ENCODE assay signal across 7 mouse cellular contexts in the genomic region with DNA sequence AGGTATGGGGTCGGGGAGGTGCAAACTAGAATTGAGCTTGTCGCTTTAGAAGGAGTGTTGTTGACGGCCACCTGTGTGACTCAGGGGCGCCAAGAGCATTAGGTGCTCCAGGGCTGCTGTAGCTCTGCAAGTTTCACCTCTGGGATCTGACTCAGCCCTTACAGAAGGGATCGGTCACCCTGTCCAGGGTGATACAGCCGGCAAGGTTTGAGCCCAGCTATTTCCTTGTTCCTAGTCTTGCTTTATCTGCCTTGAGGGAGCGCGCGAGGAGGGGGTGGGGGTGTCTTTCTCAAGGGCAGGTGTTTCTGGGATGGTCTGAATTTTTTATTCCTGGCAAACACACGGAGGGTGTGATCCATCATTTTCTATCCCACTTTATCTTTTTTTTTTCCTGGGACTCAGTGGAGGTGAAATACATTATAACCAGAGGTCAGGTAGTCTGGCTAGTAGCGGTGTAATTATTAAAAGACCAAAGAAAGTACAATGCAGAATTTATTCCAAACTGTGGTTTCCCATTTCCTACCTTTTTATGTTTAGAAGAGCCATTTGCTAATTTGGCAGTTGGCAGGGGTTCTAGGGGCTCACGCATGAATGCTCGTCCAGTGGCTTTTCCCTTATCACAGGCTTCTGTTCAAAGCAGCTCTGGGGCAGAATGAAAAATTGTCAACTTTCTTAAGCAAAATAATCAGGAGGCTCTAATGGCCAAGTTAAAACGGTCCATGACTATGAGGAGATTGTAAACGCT. TPM values are rescaled to one million over a fixed set of nuclear protein-coding genes. Genes with fewer than 3 reads are reported as not detected.
DNase-seq lines count a peak whose midpoint lies in the region; ATAC-seq and TF ChIP-seq lines count a peak whose summit lies in the region.

No protein-coding gene starts in this region.

- H3K27me3 ChIP-seq in thymus, adult 2 months (ENCODE audit: control insufficient read depth, insufficient read depth, low read length), result peaks cover 2% of the 10 kb centered on the region; the same call in 1 of the 2 replicates
- H3K27me3 ChIP-seq in forebrain, embryonic 14.5 days (replicated peaks; ENCODE audit: control insufficient read depth, insufficient read depth, low read length), result peaks cover 16% of the 10 kb centered on the region
- H3K27me3 ChIP-seq in kidney, postnatal 0 days (ENCODE audit: insufficient read depth, low read length), result no peaks in the 10 kb centered on the region
- H3K27me3 ChIP-seq in midbrain, embryonic 13.5 days, result peaks cover 51% of the 10 kb centered on the region

- 31% methylated on average over 15 of the region's 15 CpGs for WGBS in thymus, adult 2 months
- WGBS in forebrain, embryonic 14.5 days, result 3% methylated on average over 15 of the region's 15 CpGs
- 6% methylated on average over 15 of the region's 15 CpGs for WGBS in kidney, postnatal 0 days
- WGBS in midbrain, embryonic 13.5 days, result 9% methylated on average over 15 of the region's 15 CpGs

- no peak for DNase-seq in thymus, adult 2 months
- no peak for DNase-seq in thymus, postnatal 25 days
- peak; percentile 53 for DNase-seq in forebrain, embryonic 14.5 days (ENCODE audit: low spot score)
- peak; percentile 40 for DNase-seq in kidney, postnatal 0 days (ENCODE audit: low spot score)
- no peak for DNase-seq in left cerebral cortex, postnatal 36 days (ENCODE audit: low spot score in 2 of 2)
- DNase-seq in thymus, postnatal 4 days, result no peak

- no peak for TF ChIP-seq CTCF in thymus, adult 2 months (IDR thresholded peaks at IDR 0.05; ENCODE audit: borderline replicate concordance, control insufficient read depth, extremely low read depth, insufficient read depth, low read length, poor library complexity)
- TF ChIP-seq CTCF in kidney, postnatal 0 days (IDR thresholded peaks at IDR 0.05; ENCODE audit: low read depth), result no peak

- no peak overlapping the region for H3K27ac ChIP-seq in thymus, adult 2 months (ENCODE audit: control insufficient read depth, insufficient read depth, low read length)
- no peak overlapping the region for H3K27ac ChIP-seq in forebrain, embryonic 14.5 days (ENCODE audit: low read depth, low read length)
- H3K27ac ChIP-seq in kidney, postnatal 0 days, result peak overlapping the region; percentile 92
- H3K27ac ChIP-seq in midbrain, embryonic 13.5 days, result no peak overlapping the region

- intact Hi-C loops in left cerebral cortex, postnatal 36 days (cut with DNase I), result loop anchor here (5.0 kb wide), 1 partner anchor 123 kb away; no protein-coding TSS in a partner anchor

- TF ChIP-seq POLR2A in thymus, adult 2 months (IDR thresholded peaks at IDR 0.05; ENCODE audit: control insufficient read depth, extremely low read depth, insufficient read depth, low read length, poor library complexity), result no peak

- H3K36me3 ChIP-seq in thymus, adult 2 months (ENCODE audit: control insufficient read depth, insufficient read depth, low read length), result no peaks in the 10 kb centered on the region
- H3K36me3 ChIP-seq in forebrain, embryonic 14.5 days (ENCODE audit: control insufficient read depth, insufficient read depth, low read length), result no peaks in the 10 kb centered on the region
- H3K36me3 ChIP-seq in kidney, postnatal 0 days (ENCODE audit: insufficient read depth, low read length), result no peaks in the 10 kb centered on the region
- H3K36me3 ChIP-seq in midbrain, embryonic 13.5 days, result no peaks in the 10 kb centered on the region

- peak; percentile 32 for ATAC-seq in forebrain, embryonic 14.5 days
- peak; percentile 81 for ATAC-seq in kidney, postnatal 0 days (replicated peaks; ENCODE audit: low FRiP score, low read depth)
- ATAC-seq in midbrain, embryonic 13.5 days, result peak; percentile 69; the same call in 1 of the 2 replicates

- peak overlapping the region; percentile 28 for H3K4me3 ChIP-seq in thymus, adult 2 months (ENCODE audit: control insufficient read depth, insufficient read depth, low read length)
- peak overlapping the region; percentile 68 for H3K4me3 ChIP-seq in forebrain, embryonic 14.5 days (ENCODE audit: low read depth, low read length)
- peak overlapping the region; percentile 71 for H3K4me3 ChIP-seq in kidney, postnatal 0 days (replicated peaks; ENCODE audit: low read depth, low read length)
- peak overlapping the region; percentile 74 for H3K4me3 ChIP-seq in midbrain, embryonic 13.5 days (replicated peaks)

- H3K4me2 ChIP-seq in forebrain, embryonic 14.5 days (ENCODE audit: low read length), result peak overlapping the region; percentile 98
- H3K4me2 ChIP-seq in kidney, postnatal 0 days (ENCODE audit: low read length), result peak overlapping the region; percentile 98
- peak overlapping the region; percentile 99 for H3K4me2 ChIP-seq in midbrain, embryonic 13.5 days (replicated peaks)

- no peaks in the 10 kb centered on the region for H3K4me1 ChIP-seq in thymus, adult 2 months (replicated peaks; ENCODE audit: control insufficient read depth, insufficient read depth, low read length)
- H3K4me1 ChIP-seq in forebrain, embryonic 14.5 days (ENCODE audit: control insufficient read depth, insufficient read depth, low read length), result peaks cover 11% of the 10 kb centered on the region
- no peaks in the 10 kb centered on the region for H3K4me1 ChIP-seq in kidney, postnatal 0 days (replicated peaks; ENCODE audit: insufficient read depth, low read length)
- H3K4me1 ChIP-seq in midbrain, embryonic 13.5 days (replicated peaks), result peaks cover 15% of the 10 kb centered on the region

- H3K9me3 ChIP-seq in forebrain, embryonic 14.5 days (replicated peaks; ENCODE audit: control insufficient read depth, low read length), result no peaks in the 10 kb centered on the region
- H3K9me3 ChIP-seq in kidney, postnatal 0 days (replicated peaks; ENCODE audit: low read length), result no peaks in the 10 kb centered on the region
- H3K9me3 ChIP-seq in midbrain, embryonic 13.5 days, result no peaks in the 10 kb centered on the region

- peak overlapping the region; percentile 63 for H3K9ac ChIP-seq in forebrain, embryonic 14.5 days (ENCODE audit: low read length)
- peak overlapping the region; percentile 74 for H3K9ac ChIP-seq in kidney, postnatal 0 days (ENCODE audit: low read depth, low read length)
- H3K9ac ChIP-seq in midbrain, embryonic 13.5 days (replicated peaks), result peak overlapping the region; percentile 69

RNA-seq across cellular contexts. Expression of gene Met, which starts 0.9 kb away (rescaled TPM):
- polyA plus RNA-seq in thymus, adult 2 months (2012; rRNA removed), result 1.2 and 1.6 TPM in 2 replicates
- polyA plus RNA-seq in forebrain, embryonic 14.5 days (2014; fragmentation: Nextera tagmentation; extraction: Ambion mirVana), result 0.98 and 1.4 TPM in 2 replicates
- 17.6 and 17.9 TPM in 2 replicates for polyA plus RNA-seq in kidney, postnatal 0 days (2015; fragmentation: Nextera tagmentation; extraction: Ambion mirVana)
- 0.89 TPM in 2 replicates for polyA plus RNA-seq in midbrain, embryonic 13.5 days (2015; fragmentation: Nextera tagmentation; extraction: Ambion mirVana)
- 10 to 100 TPM in 1 of 2 experiments, 1 to 10 TPM in 1; 9.9 to 15.5 TPM for total RNA-seq in left cerebral cortex, postnatal 36 days (2021)

Comparison
In these comparisons a context has a peak if more than half of its experiments do, and no peak if none do; other contexts are left out.
1. DNase-seq: peak in forebrain, embryonic 14.5 days (single experiment) and kidney, postnatal 0 days (single experiment); none in thymus, adult 2 months (single experiment), thymus, postnatal 25 days (single experiment), left cerebral cortex, postnatal 36 days (0 of 2) and thymus, postnatal 4 days (single experiment).
2. Peak in every context shown above with its lines, with median percentiles within 50 percentile points of each other: H3K4me3 ChIP-seq, ATAC-seq, H3K4me2 ChIP-seq and H3K9ac ChIP-seq.